Mouse (Mus musculus) thymus, postnatal 10 days (tissue): ENCODE measurements around the gene Car4.

Source experiments
- DNase-seq, 2 experiments: peaks; one replicate each; pipeline ENCODE4 v3.0.0; 2021; ENCODE audit warnings: low spot score in 2 of 2

Car4 gene

DNA sequence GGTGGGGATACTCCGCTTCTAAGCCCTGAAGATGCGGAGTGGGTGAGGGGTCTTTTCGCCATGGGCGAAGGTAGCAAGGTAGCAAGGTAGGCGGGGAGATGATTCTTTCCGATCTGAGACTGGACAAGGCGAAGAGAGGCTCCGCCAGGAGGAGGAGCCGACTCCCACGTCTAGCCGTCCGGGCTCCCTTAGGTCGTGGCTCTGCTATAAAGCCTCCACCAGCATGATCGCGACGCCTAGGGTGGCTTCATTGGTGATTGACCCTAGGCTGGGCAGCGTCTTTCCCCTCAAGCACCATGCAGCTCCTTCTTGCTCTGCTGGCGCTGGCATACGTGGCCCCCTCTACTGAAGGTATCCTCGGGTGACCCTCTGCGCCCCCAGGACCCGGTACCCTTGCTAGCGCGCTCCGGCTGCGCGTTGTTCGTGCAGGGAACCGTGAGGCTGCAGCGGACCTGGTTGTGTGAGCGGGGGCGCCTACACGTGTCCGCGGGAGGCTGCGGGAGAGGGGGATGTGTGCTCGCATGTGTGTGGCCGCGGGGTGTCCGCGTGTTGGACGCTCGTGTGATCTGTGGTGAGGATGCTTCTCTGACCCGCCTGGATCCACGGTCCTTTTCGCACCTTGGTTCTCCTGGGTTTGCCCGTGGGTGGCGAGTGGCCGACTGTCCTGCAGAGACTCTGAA, at the start of gene Car4:
Car4 (plus strand) TSS at position 196 of the 680 bp plus-strand sequence.
- no peak for DNase-seq

DNA sequence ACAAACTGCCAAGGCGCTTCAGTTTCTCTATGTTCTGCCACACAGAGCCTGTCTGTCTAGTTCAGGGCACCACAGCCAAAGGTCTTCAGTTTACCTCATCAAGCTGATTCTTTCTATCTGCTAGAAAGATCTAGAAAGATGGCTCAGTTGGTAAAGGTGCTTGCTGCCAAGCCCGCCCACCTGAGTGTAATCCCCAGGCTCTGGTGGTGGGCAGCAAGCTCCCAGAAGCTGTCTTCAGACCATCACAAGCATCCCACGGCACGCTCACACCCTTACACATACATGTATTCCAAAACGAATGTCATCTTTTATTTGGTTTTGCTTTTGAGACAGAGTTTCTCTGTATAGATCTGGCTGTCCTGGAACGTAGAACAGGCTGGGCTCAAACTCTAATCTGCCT, 49.1 kb upstream of the Car4 start:
- DNase-seq, result no peak

DNA sequence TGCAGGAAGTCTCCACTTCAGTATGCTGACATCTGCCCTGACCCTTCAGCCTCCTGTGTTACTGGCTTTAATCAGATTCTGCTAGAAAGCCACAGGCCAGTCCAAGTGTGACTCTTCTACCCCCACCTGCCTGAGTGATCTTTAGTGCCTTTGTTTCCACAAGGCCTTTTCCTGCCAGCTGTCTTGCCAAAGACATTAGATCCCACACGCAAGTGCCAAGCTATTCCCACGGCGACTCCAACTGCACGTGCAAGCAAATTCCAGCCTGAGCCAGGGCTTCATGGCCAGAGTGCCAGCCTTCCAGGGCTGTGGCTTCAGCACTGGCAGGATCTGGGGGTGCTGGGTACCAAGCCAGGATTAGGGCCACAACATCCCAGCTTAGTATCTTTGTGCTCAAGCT, 47.2 kb upstream of the Car4 start:
- no peak for DNase-seq

DNA sequence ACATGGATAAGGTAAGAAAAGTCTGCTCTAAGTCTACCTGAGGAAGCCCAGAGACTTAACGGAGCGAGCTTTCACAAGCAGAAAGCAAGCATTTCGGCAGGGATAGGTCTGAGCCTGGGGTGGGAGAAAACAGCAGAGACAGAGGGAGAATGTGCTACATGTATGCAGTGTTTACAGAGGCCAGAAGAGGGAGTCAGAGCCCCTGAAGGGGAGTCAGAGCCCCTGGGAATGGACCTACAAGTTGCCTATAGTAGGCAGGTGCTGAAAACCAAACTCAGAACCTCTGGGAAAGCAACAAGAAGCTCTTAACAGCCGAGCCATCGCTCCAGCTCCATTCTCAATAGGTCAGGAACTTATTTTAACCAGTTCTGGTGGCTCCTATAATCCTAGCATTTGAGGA, 42.9 kb upstream of the Car4 start:
- DNase-seq, result no peak

DNA sequence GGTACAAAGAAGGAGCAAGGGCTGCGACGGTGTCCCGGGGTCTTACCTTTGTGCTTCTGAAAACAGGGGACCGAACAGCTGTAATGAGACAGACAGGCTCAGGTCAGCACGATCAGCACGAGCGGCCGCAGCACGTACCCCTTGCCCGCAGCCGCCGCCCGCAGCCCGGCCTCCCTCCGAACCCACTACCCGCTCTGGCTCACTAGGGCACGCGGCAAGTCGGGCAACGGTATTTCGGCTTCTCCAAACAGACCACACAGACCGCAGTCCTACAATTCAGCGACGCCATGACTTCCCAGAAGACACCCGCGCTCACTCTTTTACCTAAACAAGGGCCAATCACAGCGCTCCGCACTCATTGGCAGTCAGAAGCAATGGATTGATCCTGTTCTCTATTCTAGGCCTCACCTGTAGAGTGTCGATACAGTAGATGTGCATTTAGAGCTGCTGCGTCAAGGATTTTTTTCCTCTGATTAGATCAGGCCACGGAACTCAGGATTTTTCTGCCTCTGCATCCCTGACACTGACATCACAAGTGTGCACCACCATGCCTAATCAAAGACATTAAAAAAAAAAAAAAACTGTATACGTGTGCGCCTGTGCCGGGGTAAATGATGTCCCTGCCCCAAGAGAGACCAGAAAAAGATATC, 41.4 kb upstream of the Car4 start, which contains the start of gene Znhit3:
Znhit3 (minus strand) TSS at position 314 of the 650 bp plus-strand sequence.
- DNase-seq, result peak; percentile 71 to 80

DNA sequence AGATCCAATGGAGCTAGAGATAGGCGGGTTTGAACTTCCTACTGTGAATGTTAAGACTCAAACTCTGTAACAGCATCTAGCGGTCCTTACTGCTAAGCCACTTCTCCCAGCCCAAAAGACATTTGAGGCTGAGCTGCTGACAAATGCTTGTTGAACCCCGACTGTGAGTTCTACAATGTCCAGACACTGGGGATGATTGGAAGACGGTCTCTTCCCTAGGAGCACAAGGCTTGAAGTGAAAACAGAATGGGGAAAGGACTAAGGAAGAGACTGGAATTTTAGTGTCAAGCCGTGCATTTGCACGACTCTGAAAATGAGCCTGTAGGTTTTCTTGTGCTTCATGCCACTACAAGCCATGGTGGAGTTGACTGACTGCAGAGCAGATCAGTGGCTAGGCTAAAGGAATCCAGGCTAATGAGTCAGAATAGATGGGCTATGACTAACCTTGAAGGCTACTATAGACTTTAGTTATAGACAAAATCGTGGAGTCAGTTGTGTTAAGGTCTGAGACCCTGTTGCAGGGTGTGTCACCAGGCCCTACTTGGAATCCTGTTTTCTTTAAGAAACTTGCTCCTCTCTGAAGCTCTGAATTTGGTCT, 40.8 kb upstream of the Car4 start:
- no peak for DNase-seq

DNA sequence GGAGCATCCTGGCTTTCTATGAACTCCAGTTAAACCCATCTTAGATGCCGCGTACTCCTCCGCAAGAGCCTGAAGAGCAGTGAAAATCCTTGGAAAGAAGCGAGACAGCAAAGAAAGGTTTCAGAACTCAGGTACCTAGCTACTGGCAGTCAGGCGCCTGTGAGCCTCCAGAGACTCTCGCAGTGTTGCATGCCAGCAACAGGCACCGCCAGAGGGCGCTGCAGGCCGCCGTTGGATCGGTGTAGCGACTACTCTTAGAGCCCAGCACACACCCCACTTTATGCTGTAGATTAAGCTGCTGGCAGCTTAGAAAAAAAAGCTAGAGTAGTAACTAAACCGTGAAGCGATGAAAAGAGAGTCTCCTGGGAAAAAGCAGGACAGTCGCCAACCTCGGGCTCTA, 39.2 kb upstream of the Car4 start:
- peak; percentile 58 to 86 for DNase-seq

DNA sequence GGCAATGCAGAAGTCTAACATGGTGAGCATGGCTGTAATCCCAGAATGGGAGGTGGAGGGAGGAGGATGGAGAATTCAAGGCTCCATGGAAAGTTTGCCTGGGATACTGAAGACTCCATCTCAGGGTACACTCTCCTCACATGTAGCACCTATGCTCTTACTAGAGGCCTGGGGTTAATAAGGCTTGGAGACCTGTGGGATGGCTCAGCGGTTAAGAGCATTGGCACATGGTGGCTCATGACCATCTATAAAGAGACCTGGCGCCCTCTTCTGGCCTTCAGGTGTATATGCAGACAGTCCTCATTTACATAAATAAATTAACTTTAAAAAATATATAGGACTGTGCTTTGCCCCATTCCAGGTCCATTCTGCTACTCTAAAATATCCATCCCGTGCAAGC, 38.3 kb upstream of the Car4 start:
- peak in 1 of 2 experiments; percentile 52 for DNase-seq

DNA sequence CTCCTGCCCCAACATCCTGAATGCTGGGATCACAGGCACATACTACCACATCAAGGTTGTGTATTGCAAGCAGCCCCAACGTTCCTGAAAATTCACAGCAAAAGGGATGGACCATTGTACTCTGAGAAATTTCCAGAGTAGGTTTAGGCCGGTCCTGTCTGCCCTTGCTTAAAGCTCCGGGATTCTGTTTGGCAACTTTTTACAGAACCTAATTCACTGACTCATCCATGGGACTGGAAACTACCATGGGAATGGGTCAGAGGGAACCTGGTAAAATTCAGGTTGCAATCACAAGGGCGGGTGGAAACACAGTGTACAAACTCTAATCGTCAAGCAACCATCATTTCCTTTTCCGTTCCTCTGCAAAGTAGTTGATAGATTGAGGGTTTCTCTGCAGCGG, 37.6 kb upstream of the Car4 start:
- DNase-seq, result no peak

DNA sequence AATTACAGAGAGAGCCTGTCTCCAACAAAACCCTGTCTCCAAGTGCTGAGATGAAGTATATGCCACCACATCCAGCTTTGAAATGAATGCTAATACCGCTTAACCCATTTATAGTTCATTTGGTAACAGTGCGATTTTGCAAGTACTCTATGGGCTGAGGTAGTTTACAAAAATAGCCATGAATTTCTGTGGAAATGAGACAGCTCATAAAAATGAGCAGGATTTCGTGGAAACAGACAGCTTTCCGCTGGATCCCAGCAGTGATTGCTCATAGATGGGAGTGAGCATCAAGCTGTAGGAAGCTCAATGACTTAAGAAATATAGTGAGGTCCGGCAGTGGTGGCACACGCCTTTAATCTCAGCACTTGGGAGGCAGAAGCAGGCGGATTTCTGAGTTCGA, 36.6 kb upstream of the Car4 start:
- DNase-seq, result no peak

DNA sequence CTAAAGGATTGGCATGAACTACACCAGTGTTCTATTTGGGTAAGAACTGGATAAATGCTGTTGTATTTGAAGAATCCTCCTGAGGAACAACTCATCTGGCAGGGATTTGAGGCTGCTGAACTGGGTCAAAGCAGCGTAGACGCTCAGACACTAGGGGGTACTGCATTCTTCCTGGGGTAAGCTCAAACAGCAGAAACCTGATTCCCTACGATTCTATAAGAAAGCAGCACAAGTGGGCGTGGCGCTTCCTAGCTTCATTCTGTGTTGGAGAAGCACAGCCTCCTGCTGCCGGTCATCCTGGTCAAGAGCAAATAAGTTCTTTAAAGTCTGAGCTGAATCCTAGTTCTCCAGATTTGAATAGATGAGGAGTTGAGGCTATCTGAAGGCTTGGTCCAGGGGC, 25.3 kb upstream of the Car4 start:
- DNase-seq, result no peak

DNA sequence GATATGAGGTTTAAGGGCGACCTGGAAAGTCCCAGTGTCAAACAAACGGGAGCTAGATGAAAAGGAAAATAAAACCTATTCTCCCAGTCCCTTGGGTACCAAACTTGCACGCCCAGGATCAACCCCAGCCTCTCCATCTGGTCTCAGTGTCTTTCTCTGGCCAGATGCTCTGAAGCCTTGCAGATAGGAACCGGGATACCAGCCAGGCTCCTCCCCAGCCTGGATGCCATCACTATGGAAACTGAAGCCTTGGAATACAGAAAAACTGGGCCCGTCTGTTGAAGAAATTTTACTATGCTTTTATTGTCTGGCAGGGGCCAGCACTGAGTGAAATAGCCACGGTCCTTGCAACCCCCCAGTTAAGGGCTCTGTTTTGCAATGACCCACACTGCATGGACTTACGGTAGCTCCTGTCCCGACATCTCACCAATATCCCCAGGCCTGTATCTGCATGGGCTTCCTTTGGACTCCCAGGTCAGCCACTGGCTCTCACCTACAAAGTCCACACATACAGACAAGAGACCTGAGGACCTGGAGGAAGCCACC, 18.0 kb upstream of the Car4 start:
- DNase-seq, result no peak

DNA sequence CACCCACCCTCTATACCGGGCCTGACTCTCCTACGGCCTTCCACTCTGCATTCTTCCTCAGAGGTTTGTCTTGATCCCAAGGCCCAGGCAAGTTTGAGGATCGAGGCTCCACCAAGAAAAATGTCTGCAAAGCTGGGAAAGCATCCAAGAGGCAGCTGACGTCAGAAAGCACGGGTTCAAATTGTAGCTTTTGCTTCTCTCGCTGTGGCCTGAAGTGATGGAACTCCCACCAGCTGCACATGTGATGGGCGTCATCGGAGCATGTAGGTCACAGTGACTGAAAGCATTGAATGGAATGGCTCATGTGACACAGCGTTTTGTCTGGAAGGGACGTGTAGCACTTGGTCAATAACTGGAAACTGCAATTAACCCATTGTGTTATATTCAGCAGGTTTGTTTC, 17.4 kb upstream of the Car4 start:
- no peak for DNase-seq

DNA sequence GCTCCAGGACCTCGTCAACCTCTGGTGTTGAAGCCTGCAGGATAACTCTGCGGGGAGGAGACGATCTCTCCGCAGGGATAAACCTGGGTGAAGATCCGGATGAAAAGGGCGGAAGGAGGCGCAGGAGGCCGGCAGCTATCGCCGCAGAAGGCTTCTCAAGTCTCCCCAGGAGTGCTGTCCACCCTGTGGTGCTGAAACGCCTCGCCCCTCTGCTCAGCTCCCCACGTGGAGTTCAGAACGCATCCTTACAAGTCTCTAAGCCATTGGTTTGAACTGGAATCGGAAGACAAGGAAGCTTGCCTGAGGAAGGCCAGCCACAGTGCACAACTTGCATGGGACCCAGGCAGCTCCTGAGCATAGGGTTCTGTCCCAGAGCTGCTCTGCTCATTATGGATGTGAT, 13.6 kb upstream of the Car4 start:
- peak in 1 of 2 experiments; percentile 19 for DNase-seq

DNA sequence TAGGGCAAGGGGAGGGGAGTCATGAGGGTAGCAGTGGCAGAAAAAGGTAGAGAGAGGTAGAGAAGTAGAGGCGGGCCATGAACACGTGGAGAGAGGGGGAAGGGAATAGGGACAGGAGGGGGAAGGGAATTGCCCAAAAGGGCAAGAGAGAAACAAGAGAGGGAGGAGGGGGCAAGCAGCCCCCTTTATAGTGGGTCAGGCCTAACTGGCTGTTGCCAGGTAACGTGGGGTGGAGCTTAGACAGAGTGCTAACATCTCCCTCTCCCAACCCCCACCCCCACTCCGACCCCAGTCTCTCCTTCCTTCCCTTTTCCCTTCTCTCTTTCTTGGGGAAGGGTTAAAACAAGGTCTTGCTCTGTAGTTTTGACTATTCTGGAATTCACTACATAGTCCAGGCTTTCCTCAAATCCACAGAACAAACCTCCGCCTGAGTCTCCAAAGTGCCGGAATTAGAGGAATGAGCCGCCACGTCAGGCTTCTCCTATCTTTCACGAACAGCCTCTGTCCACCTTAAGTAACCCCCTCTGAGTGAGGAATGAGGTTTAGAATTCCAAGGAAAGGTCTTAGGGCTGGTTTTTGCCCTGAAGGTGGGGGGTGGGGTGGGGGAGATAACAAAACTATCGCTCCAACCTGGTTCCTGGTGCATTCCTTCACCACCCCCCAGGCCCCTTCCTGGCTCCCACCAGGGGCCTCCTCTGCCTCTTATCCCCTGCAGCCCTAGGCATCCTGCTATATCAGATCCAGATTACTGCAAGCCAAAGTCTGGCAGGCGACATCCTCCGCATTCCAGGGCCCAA, 12.7 kb upstream of the Car4 start:
- DNase-seq, result no peak

DNA sequence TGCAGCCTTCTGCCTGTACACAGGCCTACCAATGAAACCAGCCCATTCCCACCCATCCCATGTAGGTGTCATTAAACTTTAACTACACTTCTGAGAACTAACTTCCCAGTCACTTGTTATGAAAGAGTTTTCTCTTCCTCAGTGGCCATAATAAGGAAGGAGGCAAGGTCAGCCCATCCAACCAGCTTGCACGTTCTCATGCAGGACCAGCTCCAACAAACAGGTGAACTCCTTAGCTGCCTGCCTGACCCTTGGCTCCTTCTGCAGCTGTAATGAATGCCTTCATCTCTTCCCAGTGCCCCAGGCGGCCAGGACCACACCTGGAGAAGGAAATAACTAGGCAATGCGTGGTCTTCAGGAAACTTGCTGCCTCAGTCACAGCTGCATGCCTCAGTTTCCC, 11.7 kb upstream of the Car4 start:
- DNase-seq, result no peak

DNA sequence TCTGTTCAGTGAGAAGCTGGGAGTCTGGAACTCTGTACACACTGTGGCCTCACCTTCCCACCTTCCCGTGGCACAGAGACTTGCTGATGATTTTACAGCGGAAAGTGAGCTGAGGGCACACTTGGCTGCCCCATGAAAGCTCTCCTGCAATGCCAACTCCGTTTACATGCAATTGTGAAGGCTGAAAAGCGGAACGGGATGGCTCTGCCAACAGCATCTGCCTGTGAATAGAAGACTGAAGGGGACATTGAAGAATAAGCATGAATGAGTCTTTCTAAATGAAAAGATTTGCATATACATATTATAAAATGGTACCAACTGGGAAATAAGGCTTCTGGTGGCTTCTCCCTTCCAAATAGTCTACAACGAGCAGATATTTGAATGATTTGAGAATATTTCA, 10.4 kb upstream of the Car4 start:
- DNase-seq, result no peak

DNA sequence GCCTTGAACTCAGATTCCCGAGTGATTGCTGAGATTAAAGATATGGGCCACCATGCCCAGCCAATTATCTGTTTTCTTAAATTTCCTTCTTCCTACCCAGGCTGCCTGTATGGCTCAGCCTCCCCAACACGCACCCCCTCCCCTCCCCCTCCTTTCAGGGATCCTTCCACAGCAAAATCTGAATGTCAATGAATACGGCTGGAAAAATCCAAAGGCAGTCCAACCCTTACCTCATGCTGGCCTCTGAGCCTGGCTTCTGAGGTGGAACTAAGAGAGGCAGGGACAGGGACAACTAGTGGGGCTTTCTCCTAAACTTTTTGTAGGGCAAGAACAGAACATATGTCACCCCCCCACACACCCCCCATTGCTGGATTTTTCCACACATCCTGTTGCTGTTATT, 9.5 kb upstream of the Car4 start:
- no peak for DNase-seq

DNA sequence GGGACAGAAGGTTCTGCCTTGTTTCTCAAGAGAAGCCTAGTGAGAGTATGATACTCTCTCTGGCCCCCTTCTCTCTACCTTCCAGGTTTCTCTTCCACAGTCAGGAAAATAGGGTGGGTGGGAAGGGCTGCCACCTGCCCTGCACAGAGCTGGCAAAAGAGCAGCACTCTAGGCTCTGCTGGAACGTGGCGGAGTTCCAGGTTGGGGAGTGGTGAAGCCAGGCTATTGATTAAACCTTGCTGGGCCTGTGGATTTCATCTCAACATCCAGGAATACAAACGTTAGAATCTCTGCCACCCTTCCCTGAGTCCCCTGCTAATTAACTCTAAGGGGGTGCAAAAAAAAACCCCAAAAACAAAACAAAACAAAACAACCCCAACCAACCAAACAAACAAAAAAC, 9.1 kb upstream of the Car4 start:
- DNase-seq, result no peak

DNA sequence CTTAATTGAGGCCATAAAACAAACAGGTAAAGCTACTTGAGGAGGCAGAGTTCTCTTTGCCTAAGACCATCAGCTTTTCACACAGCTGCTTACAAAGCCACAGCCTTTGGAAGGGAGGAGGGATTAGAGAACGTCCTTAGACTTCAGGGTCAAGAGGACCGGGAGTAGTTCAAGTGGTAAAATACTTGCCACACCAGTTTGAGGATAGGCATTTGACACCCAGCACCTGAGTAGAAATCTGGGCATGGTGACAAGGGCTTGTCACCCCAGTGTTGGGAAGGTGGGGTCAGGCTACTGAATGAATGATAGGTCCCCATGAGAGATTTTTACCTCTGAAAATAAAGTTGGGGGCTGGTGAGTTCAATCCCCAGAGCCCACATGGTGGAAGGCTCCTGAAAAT, 5.0 kb upstream of the Car4 start:
- no peak for DNase-seq

DNA sequence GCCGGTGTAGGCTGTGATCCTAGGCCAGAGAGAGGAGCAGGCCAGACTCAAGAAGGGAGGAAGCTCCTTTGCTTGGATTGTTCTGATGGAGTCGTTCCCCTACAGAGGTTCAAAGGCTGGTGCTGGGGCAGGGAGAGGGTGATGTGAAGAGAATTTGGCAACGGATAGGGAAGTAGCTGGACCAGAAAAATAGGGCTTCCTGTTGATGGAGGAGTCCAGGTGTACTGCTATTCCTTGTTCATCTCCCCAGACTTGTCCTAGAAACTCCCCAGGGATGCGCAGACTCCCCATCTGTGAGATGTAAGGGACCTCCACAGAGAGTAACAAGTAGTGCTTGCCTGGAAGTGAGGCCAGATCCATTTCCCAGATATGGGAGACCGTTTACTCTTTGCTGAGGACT, 1.2 kb upstream of the Car4 start:
- no peak for DNase-seq

DNA sequence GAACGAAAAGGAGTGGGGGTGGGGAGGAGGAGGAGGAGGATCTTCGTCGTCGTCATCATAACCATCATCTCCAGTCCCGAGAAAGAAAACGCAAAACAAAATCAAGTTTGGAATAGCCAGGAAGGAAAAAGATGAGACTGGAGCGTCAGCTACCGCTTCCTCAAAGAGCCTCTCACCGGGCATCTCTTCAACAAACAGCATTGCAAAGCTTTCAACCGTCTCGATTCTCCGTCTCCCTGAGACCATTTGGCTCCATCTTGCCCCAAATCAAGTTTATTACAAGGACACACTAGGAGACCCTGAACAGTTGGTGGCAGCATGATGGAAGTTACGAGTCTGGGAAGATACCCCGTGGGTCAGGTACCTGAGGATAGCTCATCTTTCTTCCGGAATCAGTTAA, 415 bp upstream of the Car4 start:
- DNase-seq, result no peak
